Mouse (Mus musculus): ENCODE results near the gene Chm. TPM values are rescaled to one million over a fixed set of nuclear protein-coding genes. Genes with fewer than 3 reads are reported as not detected.

Gene Chm
- polyA plus RNA-seq, 1 experiment: 1.3 TPM

- Histone ChIP-seq H3K4me3 (ENCODE audit: insufficient read depth, poor library complexity, severe bottlenecking) (no peak overlapping the region), H3K27me3 (ENCODE audit: control insufficient read depth, insufficient read depth, insufficient read length) (no peaks in the 10 kb centered on the region), H3ac (ENCODE audit: control insufficient read depth, insufficient read length, low read depth) (no peak overlapping the region), H3K36me3 (ENCODE audit: control insufficient read depth, insufficient read depth) (no peaks in the 10 kb centered on the region), H3K79me2 (ENCODE audit: control insufficient read depth, insufficient read depth) (no peaks in the 10 kb centered on the region), H3K79me3 (ENCODE audit: low read depth) (no peaks in the 10 kb centered on the region)
- TF ChIP-seq MYOD1 (IDR thresholded peaks at IDR 0.05; ENCODE audit: control insufficient read depth, insufficient read length, low read depth) (no peak), CEBPB (IDR thresholded peaks at IDR 0.05; ENCODE audit: low read depth) (peak; percentile 6)
Measured at GRCm38 (mm10) chrX:113002192-113002591, 183.1 kb downstream of the Chm start.

Small RNAs within 50 kb of the gene (microRNA-seq; reads per million reads assigned to microRNA genes)
- 1,676 reads per million, percentile 89 among the genes with 10 or more reads in this experiment for gene Mir361 (ENCODE audit: borderline microRNAs expressed)

Other genes starting within 250 kb of the Chm start
- not detected for gene Dach2, start 112.0 kb upstream of the Chm start, polyA plus RNA-seq (2012; fragmentation: generic; extraction: Trizol)